Mouse (Mus musculus) frontal cortex, postnatal 36 days (tissue): ENCODE results near the gene Gpr55.

Experiments
- DNase-seq, 2 experiments: peaks; one replicate each; pipeline ENCODE4 v3.0.0; 2022; ENCODE audit warnings: low spot score in 2 of 2

Gene Gpr55

GRCm38 (mm10) chr1:85957942-85958619, 2.7 kb downstream of the Gpr55 start:
- peak; percentile 32 to 55 for DNase-seq

- no peak for DNase-seq
These were observed 3.5 kb downstream of the Gpr55 start for GRCm38 (mm10) chr1:85957290-85957689.

- DNase-seq, result no peak
These were observed 5.7 kb downstream of the Gpr55 start for GRCm38 (mm10) chr1:85955150-85955549.

- no peak for DNase-seq
These were observed 11.6 kb downstream of the Gpr55 start for GRCm38 (mm10) chr1:85949085-85949684.

GRCm38 (mm10) chr1:85942318-85942717, 18.5 kb downstream of the Gpr55 start:
- DNase-seq, result peak in 1 of 2 experiments; percentile 41

- DNase-seq, result no peak
These were observed 23.5 kb downstream of the Gpr55 start for GRCm38 (mm10) chr1:85937323-85937722.

GRCm38 (mm10) chr1:85936265-85936664, 24.5 kb downstream of the Gpr55 start:
- no peak for DNase-seq

- DNase-seq, result peak; percentile 60 to 72
These were observed 25.5 kb downstream of the Gpr55 start for GRCm38 (mm10) chr1:85935148-85935852.

- no peak for DNase-seq
These were observed 26.2 kb downstream of the Gpr55 start for GRCm38 (mm10) chr1:85934560-85934959.

GRCm38 (mm10) chr1:85933631-85934465, 27.0 kb downstream of the Gpr55 start:
- DNase-seq, result no peak

- no peak for DNase-seq
These were observed 27.6 kb downstream of the Gpr55 start for GRCm38 (mm10) chr1:85933226-85933625.

- DNase-seq, result no peak
These were observed 29.6 kb downstream of the Gpr55 start for GRCm38 (mm10) chr1:85931170-85931569.

GRCm38 (mm10) chr1:85929406-85929805, 31.4 kb downstream of the Gpr55 start:
- DNase-seq, result no peak

- DNase-seq, result peak in 1 of 2 experiments; percentile 60
These were observed 32.1 kb downstream of the Gpr55 start for GRCm38 (mm10) chr1:85928688-85929065.

GRCm38 (mm10) chr1:85928057-85928687, 32.6 kb downstream of the Gpr55 start, which contains the start of gene 4933407L21Rik:
Gene 4933407L21Rik (plus strand): TSS chr1:85928483.
- peak; percentile 77 to 84 for DNase-seq

- no peak for DNase-seq
These were observed 35.6 kb downstream of the Gpr55 start for GRCm38 (mm10) chr1:85925183-85925582.

GRCm38 (mm10) chr1:85922865-85923211, 38.0 kb downstream of the Gpr55 start:
- no peak for DNase-seq

GRCm38 (mm10) chr1:85922127-85922864, 38.5 kb downstream of the Gpr55 start:
- no peak for DNase-seq

- DNase-seq, result no peak
These were observed 39.1 kb downstream of the Gpr55 start for GRCm38 (mm10) chr1:85921725-85922124.

- DNase-seq, result no peak
These were observed 41.2 kb downstream of the Gpr55 start for GRCm38 (mm10) chr1:85919621-85920020.
